Comparison of ENCODE assay signal across 34 mouse cellular contexts in the genomic region with DNA sequence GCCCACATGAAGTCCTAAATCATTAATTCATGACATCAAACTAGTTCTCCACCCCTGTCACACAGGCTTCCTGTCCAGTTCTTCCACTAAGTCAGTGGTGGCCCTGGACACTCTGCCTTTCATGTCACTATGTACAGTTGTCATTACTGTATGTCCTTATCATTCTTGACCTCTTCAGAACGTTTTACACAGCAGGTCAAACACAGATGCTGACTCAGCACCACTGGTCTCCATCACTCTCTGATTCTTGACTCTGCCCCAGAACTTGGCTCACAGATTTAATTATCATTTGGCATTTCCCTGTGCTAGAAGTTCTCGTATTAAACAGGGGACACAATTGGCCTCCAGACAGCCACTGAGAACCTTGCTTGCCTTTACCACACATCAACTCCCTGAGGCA.
"Had no signal": no experiment of that assay in that cellular context is flagged by ENCODE, and none has a peak within 500 bp of the region (broad histone marks: within the 10 kb centered on the region; RNA-seq: fewer than 3 reads in every experiment).

No protein-coding gene starts in this region.

- DNase-seq: heart, postnatal 10 days; heart, postnatal 14 days; heart, postnatal 36 days; heart, postnatal 4 days; kidney, adult 11 months; kidney, adult 18-20 months; kidney, adult 2 months; kidney, adult 8-10 months; kidney, adult 9 months; kidney, postnatal 10 days; kidney, postnatal 14 days; kidney, postnatal 25 days; kidney, postnatal 36 days; kidney, postnatal 4 days; layer of hippocampus, adult 9-11 months; layer of hippocampus, postnatal 36 days had no signal

- H3K9me3 ChIP-seq: heart, embryonic 10.5 days; heart, embryonic 12.5 days; heart, embryonic 13.5 days; heart, embryonic 15.5 days; hindbrain, embryonic 10.5 days; hindbrain, embryonic 12.5 days; hindbrain, embryonic 13.5 days; hindbrain, embryonic 15.5 days; intestine, embryonic 15.5 days; kidney, embryonic 15.5 days had no signal

- H3K27me3 ChIP-seq: heart, embryonic 12.5 days; heart, embryonic 13.5 days; heart, embryonic 15.5 days; hindbrain, embryonic 12.5 days; hindbrain, embryonic 13.5 days; hindbrain, embryonic 15.5 days; intestine, embryonic 15.5 days; kidney, embryonic 15.5 days had no signal

- H3K27ac ChIP-seq: heart, embryonic 10.5 days; heart, embryonic 13.5 days; heart, embryonic 15.5 days; hindbrain, embryonic 10.5 days; hindbrain, embryonic 12.5 days; hindbrain, embryonic 13.5 days; hindbrain, embryonic 14.5 days; hindbrain, embryonic 15.5 days; hindbrain, postnatal 0 days; intestine, embryonic 15.5 days; kidney, embryonic 15.5 days; kidney, postnatal 0 days; layer of hippocampus, adult 2 months; left cerebral cortex, adult 2 months had no signal

- H3K4me3 ChIP-seq: heart, embryonic 10.5 days; heart, embryonic 12.5 days; heart, embryonic 13.5 days; heart, embryonic 15.5 days; hindbrain, embryonic 10.5 days; hindbrain, embryonic 12.5 days; hindbrain, embryonic 13.5 days; hindbrain, embryonic 15.5 days; intestine, embryonic 15.5 days; kidney, embryonic 15.5 days; layer of hippocampus, adult 2 months; left cerebral cortex, adult 2 months had no signal

- H3K36me3 ChIP-seq: heart, embryonic 10.5 days; heart, embryonic 12.5 days; heart, embryonic 13.5 days; heart, embryonic 15.5 days; hindbrain, embryonic 10.5 days; hindbrain, embryonic 12.5 days; hindbrain, embryonic 13.5 days; hindbrain, embryonic 15.5 days; intestine, embryonic 15.5 days; kidney, embryonic 15.5 days had no signal

- H3K4me1 ChIP-seq: heart, embryonic 15.5 days; hindbrain, embryonic 10.5 days; hindbrain, embryonic 12.5 days; hindbrain, embryonic 13.5 days; intestine, embryonic 15.5 days; kidney, embryonic 15.5 days had no signal

- H3K4me2 ChIP-seq: heart, embryonic 12.5 days; heart, embryonic 13.5 days; heart, embryonic 15.5 days; hindbrain, embryonic 12.5 days; hindbrain, embryonic 13.5 days; hindbrain, embryonic 14.5 days; hindbrain, embryonic 15.5 days; intestine, embryonic 15.5 days; kidney, embryonic 15.5 days had no signal

- ATAC-seq: hindbrain, embryonic 16.5 days; hindbrain, postnatal 0 days; inflammation-experienced regulatory T-cells, adult 6 months; intestine, embryonic 15.5 days; intestine, postnatal 0 days had no signal

- H3K9ac ChIP-seq: heart, embryonic 12.5 days; heart, embryonic 13.5 days; heart, embryonic 15.5 days; hindbrain, embryonic 12.5 days; hindbrain, embryonic 13.5 days; hindbrain, embryonic 14.5 days; hindbrain, embryonic 15.5 days; intestine, embryonic 15.5 days; kidney, embryonic 15.5 days had no signal
